Mouse (Mus musculus): ENCODE measurements around the gene Spock2.

DNA sequence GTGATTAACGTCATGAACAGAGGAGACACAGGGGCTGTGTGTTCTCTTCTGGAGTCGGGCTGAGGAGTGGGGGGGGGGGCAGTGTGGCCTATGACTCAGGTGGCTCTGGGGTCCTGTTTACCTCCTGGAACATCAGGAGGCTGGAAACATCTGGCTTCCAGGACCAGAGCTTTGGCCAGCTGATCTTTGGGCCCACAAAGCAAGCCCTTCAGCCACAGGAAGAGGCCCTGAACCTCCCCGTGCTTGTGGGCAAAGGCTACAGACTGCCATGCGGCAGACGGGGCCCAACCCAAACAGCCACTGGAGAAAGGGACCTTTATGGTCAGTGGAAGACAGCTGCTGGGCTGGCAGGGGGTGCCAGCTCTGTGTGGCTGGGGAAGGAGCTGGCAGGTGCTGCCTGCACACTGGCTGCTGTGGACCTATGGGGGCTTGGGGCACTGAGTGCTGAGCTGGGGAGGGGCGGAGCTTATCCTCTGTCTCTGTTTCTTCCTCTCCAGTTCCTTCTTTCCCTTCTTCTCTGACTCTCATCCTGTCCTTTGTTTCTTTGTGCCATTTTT is 45.2 kb downstream of the Spock2 start:
- TF ChIP-seq POLR2A (IDR thresholded peaks at IDR 0.05; ENCODE audit: control insufficient read depth, low read depth, low read length) (no peak), CTCF (IDR thresholded peaks at IDR 0.05; ENCODE audit: control insufficient read depth, insufficient read depth, insufficient replicate concordance, low read depth, low read length) (no peak)
